Mouse (Mus musculus) hematopoietic stem cell, adult 5-6 weeks (primary cell): ENCODE results near the gene Sestd1. TPM values are rescaled to one million over a fixed set of nuclear protein-coding genes. Genes with fewer than 3 reads are reported as not detected.

Experiments
- total RNA-seq: library from RNA; stranded (forward); fragments of 172-1452, 232-1000 nt; gene quantifications from 2 replicates; pipeline ENCODE4 v1.2.3, GENCODE M21; 2017

Sestd1 gene
- total RNA-seq, 1 experiment from 2014 or later = 29.4 TPM

Other genes with a start within 250 kb of the Sestd1 start
- 4.9 and 5.6 TPM in 2 replicates for gene Ccdc141, start 110.0 kb downstream of the Sestd1 start, total RNA-seq